Mouse (Mus musculus) stomach, postnatal 0 days (tissue): Measurements from ENCODE around the gene Zfp341. TPM values are rescaled to one million over a fixed set of nuclear protein-coding genes. Genes with fewer than 3 reads are reported as not detected.

ENCODE experiments used
- ATAC-seq: fragments of 200-750 bp; cut with Nextera tagmentation; 2 replicates; pipeline ENCODE4 v1.8.0; 2017; ENCODE audit not compliant: low FRiP score, low TSS enrichment
- DNase-seq: peaks from one replicate; pipeline ENCODE4 v3.0.0-alpha.2; 2016; ENCODE audit warnings: low spot score
- H3K27ac ChIP-seq: fragments of 300-500 bp; sonication (generic); replicated peaks from 2 replicates; pipeline ENCODE4 v1.5.1; 2014; ENCODE audit warnings: mild to moderate bottlenecking, control low read depth
- H3K27me3 ChIP-seq: fragments of 300-500 bp; sonication (generic); 2 replicates; pipeline ENCODE4 v1.6.1; 2014; ENCODE audit warnings: low read length; ENCODE audit not compliant: control insufficient read depth, insufficient read depth
- H3K36me3 ChIP-seq: fragments of 300-500 bp; sonication (generic); 2 replicates; pipeline ENCODE4 v1.6.1; 2014; ENCODE audit warnings: low read length, mixed read lengths; ENCODE audit not compliant: control insufficient read depth, insufficient read depth
- H3K4me1 ChIP-seq: fragments of 300-500 bp; sonication (generic); replicated peaks from 2 replicates; pipeline ENCODE4 v1.6.1; 2014; ENCODE audit warnings: antibody characterized with exemption; ENCODE audit not compliant: control insufficient read depth, insufficient read depth
- H3K4me2 ChIP-seq: fragments of 300-500 bp; sonication (generic); replicated peaks from 2 replicates; pipeline ENCODE4 v1.6.1; 2014; ENCODE audit warnings: low read depth, mild to moderate bottlenecking, control low read depth, moderate library complexity
- H3K4me3 ChIP-seq: fragments of 300-500 bp; sonication (generic); 2 replicates; pipeline ENCODE4 v1.5.1; 2014; ENCODE audit warnings: low read depth, low read length, control low read depth
- H3K9ac ChIP-seq: fragments of 300-500 bp; sonication (generic); 2 replicates; pipeline ENCODE4 v1.6.1; 2014; ENCODE audit warnings: mild to moderate bottlenecking, low read length, control low read depth, mixed read lengths
- H3K9me3 ChIP-seq: fragments of 300-500 bp; sonication (generic); 2 replicates; pipeline ENCODE4 v1.6.1; 2016; ENCODE audit warnings: low read length; ENCODE audit not compliant: control insufficient read depth
- CTCF ChIP-seq: IDR thresholded peaks from 2 replicates; pipeline ENCODE4 v1.5.1; 2016; ENCODE audit warnings: antibody characterized with exemption, low read depth, mild to moderate bottlenecking, moderate library complexity
- EP300 ChIP-seq: optimal IDR thresholded peaks from 2 replicates; pipeline ENCODE3; 2016; ENCODE audit warnings: antibody characterized with exemption
- whole genome bisulfite sequencing: fragments of 180-500 bp; shearing (Covaris S2); extraction: QIAGEN DNeasy Blood & Tissue Kit; methylation state at CpG from one replicate; pipeline ENCODE4 v1.1.7; 2014; 5-methylcytosine and 5-hydroxymethylcytosine counted together
- polyA plus RNA-seq: library from polyadenylated mRNA; unstranded; fragments of >200 nt; fragmentation: Nextera tagmentation; extraction: Ambion mirVana; gene quantifications from 2 replicates; pipeline ENCODE4 v1.2.1, GENCODE M21; 2015

Gene Zfp341
- polyA plus RNA-seq, 1 experiment from 2014 or later = 0.27 TPM

DNA sequence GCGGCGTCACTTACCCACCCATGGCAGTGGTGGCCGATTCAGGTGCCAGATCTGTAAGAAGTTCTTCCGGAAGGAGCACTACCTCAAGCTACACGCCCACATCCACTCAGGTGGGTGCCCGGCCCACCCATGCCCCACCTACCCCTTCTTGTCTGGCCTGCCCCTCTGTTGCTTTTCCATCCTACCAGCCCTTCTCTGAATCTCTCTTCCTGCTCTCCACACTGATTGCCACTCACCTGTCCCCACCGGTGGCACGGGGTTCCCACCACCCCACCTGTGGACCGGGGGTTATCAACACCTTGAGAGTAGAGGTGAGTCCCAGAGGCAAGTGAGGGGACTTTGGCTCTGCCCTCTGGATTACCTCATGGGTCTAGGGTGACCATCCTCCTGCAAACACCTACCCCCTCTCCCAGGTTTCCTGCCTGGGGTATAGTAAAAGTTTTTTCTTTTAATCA, 28.9 kb downstream of the Zfp341 start:
- Histone ChIP-seq H3K9ac (no peak overlapping the region), H3K9me3 (no peaks in the 10 kb centered on the region), H3K4me3 (no peak overlapping the region), H3K4me2 (no peak overlapping the region), H3K36me3 (peaks cover 6% of the 10 kb centered on the region; the same call in 1 of the 2 replicates), H3K27ac (no peak overlapping the region; the same call in 1 of the 2 replicates), H3K27me3 (no peaks in the 10 kb centered on the region), H3K4me1 (no peaks in the 10 kb centered on the region)
- peak; percentile 21; the same call in 1 of the 2 replicates for ATAC-seq
- TF ChIP-seq EP300 (no peak), CTCF (no peak)
- DNase-seq = no peak
- 73% methylated on average over 9 of the region's 9 CpGs for WGBS

DNA sequence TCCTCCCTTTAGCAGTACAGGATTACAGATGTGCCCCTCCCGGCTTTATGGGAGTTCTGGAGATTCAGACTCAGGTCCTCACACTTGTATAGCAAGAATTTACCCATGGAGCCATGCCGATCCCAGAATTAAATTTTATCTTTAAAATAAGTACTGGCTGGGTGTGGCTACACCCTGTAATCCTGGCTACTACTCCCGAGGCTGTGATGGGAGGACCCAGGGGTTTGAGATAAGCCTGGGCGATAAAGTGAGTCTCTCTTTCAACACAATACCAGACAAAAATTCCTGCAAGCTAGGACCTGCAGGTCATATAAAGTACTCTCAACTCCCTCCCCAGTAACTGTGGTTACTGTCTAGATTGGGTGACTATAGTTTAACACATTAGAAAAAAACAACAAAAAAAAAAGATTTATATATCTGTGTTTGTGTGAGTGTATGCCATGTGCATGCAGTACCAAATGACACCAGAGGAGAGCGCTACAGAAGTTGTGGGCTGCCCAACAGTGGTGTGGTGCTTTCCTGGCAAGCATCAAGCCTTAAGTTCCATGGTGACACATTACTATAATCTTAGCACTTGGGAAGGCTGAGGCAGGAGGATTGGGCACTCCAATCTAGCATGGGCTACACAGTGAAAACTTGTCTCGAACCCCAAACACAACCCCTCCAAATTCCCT, 29.8 kb downstream of the Zfp341 start:
- Histone ChIP-seq H3K9me3 (no peaks in the 10 kb centered on the region), H3K4me1 (no peaks in the 10 kb centered on the region), H3K27ac (no peak overlapping the region), H3K9ac (no peak overlapping the region), H3K4me2 (no peak overlapping the region), H3K4me3 (no peak overlapping the region), H3K27me3 (no peaks in the 10 kb centered on the region), H3K36me3 (peaks cover 6% of the 10 kb centered on the region; the same call in 1 of the 2 replicates)
- ATAC-seq (no peak), DNase-seq (no peak)
- TF ChIP-seq CTCF = peak; percentile 35
- no peak for TF ChIP-seq EP300
- 67% methylated on average over 6 of the region's 6 CpGs for WGBS

- ATAC-seq (peak; percentile 30; the same call in 1 of the 2 replicates), DNase-seq (peak; percentile 27)
- Histone ChIP-seq H3K27ac (no peak overlapping the region), H3K36me3 (0 out of 2 replicates have a peak, but pooled peaks cover 3% of the 10 kb centered on the region), H3K4me1 (no peaks in the 10 kb centered on the region), H3K4me3 (no peak overlapping the region), H3K4me2 (no peak overlapping the region), H3K27me3 (no peaks in the 10 kb centered on the region), H3K9me3 (no peaks in the 10 kb centered on the region), H3K9ac (no peak overlapping the region)
- 79% methylated on average over 5 of the region's 5 CpGs for WGBS
- no peak for TF ChIP-seq EP300
- TF ChIP-seq CTCF = peak; percentile 71
These were observed 33.5 kb downstream of the Zfp341 start for GRCm38 (mm10) chr2:154646634-154647033.

DNA sequence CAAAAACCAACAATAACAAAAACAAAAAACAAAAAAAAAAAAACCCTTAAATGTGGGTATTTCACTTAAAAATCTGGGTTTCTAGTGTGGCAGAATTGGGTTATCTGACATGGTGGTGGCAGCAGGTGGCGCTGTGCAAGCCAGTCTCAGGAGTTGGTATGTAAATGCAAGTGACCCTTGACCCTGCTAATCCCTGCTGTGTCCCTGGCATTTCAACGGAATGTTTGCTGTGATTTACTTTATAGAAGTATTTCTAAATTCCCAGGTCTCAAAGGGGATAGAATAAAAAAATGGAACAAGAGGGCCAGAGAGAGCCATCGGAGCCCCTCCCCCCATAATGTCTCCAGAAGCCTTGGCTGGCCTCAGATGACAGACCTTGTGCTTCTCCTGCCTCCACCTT, 35.0 kb downstream of the Zfp341 start:
- Histone ChIP-seq H3K27me3 (no peaks in the 10 kb centered on the region), H3K9me3 (no peaks in the 10 kb centered on the region), H3K36me3 (0 out of 2 replicates have a peak, but pooled peaks cover 3% of the 10 kb centered on the region), H3K4me1 (no peaks in the 10 kb centered on the region), H3K27ac (no peak overlapping the region), H3K4me2 (no peak overlapping the region), H3K9ac (no peak overlapping the region), H3K4me3 (no peak overlapping the region)
- ATAC-seq (no peak), DNase-seq (peak; percentile 59)
- TF ChIP-seq CTCF = peak; percentile 74
- TF ChIP-seq EP300 = no peak
- 21% methylated on average over 3 of the region's 3 CpGs for WGBS

GRCm38 (mm10) chr2:154650404-154650803, 37.3 kb downstream of the Zfp341 start:
- no peak overlapping the region for H3K9ac ChIP-seq
- H3K4me3 ChIP-seq = no peak overlapping the region
- ATAC-seq (no peak), DNase-seq (no peak)
- WGBS = 81% methylated on average over 3 of the region's 3 CpGs
- no peak overlapping the region for H3K4me2 ChIP-seq
- H3K4me1 ChIP-seq = no peaks in the 10 kb centered on the region
- H3K27ac ChIP-seq = peak overlapping the region; percentile 74
- H3K27me3 ChIP-seq = no peaks in the 10 kb centered on the region
- H3K9me3 ChIP-seq = no peaks in the 10 kb centered on the region
- no peaks in the 10 kb centered on the region for H3K36me3 ChIP-seq
- peak; percentile 34 for TF ChIP-seq CTCF
- TF ChIP-seq EP300 = no peak

DNA sequence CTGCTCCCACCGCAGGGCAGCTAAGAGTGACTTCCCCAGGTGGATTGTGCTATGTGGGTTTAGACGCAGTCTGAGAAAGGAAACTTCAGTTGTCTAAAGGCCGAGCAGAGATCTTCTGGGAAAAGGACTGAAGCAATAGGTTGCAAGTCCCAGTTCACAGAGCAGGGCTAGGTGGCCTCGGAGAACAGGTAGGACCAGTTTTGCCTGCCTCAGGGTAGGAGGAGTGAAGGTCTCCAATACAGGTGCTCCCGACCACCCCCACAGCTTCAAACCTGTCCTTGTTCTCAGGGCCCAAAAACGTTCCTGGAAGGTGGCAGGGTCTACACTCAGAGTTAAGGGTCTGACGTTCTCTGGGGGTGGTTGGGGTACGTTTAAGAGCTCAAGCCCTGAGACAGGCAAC, 38.3 kb downstream of the Zfp341 start, which contains the start of gene Chmp4b:
Gene Chmp4b, plus strand, starts transcription at position 343 of the 400 bp plus-strand sequence.
- Histone ChIP-seq H3K4me1 (0 out of 2 replicates have a peak, but pooled peaks cover 2% of the 10 kb centered on the region), H3K4me2 (no peak within 1 kb of the TSS), H3K9me3 (no peaks in the 10 kb centered on the region), H3K36me3 (no peaks in the 10 kb centered on the region), H3K27ac (peak within 1 kb of the TSS; percentile 74), H3K4me3 (no peak within 1 kb of the TSS), H3K9ac (no peak within 1 kb of the TSS), H3K27me3 (no peaks in the 10 kb centered on the region)
- ATAC-seq (peak; percentile 63), DNase-seq (peak; percentile 80)
- TF ChIP-seq EP300 (no peak), CTCF (no peak)
- 36% methylated on average over 8 of the region's 8 CpGs for WGBS
